Mouse (Mus musculus) brain, adult 2 months (tissue): ENCODE data around the gene Cox15.

ENCODE experiments used
- DNase-seq: peaks from one replicate; pipeline ENCODE4 v3.0.0; 2011; ENCODE audit warnings: low read depth, low spot score

The Cox15 gene

DNA sequence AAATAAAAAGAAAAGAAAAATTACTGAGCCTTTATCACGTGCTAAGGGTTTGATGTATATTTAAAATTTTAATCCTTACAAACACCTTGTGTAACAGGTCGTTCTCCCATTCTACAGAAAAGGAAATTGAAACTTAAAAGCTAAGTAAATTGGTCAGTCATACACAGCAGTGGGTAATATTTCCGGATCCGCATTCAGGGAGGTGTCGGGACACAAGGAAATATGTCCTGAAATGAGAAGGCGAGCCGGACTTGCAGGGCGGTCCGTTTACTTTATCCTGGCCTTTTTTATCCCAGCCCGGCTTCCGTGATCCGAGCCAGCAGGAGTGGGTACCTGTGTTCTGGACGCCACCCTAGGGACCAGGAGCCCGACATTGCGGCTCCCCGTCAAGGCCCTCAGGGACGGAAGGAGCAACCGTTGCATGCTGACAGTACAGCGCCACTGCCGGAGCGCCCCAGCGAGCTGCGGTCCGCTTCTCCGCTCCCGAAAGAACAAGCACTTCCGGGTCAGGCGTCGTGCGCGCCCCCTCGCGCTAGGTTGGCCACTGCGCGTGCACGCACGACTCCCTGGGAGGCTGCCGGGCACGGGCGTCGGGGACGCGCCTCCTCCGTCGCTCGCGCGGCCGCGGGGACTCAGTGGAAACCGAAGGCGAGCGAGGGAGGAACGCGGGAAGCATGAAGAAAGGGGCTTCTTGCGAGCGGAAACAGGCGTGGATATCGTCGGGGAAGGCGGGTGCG lies at the start of gene Cox15, which contains the start of gene Cutc:
Cox15 (minus strand) TSS at position 512 of the 737 bp plus-strand sequence.
Cutc (plus strand) TSS at position 508 of the 737 bp plus-strand sequence.
- DNase-seq, result peak; percentile 99

DNA sequence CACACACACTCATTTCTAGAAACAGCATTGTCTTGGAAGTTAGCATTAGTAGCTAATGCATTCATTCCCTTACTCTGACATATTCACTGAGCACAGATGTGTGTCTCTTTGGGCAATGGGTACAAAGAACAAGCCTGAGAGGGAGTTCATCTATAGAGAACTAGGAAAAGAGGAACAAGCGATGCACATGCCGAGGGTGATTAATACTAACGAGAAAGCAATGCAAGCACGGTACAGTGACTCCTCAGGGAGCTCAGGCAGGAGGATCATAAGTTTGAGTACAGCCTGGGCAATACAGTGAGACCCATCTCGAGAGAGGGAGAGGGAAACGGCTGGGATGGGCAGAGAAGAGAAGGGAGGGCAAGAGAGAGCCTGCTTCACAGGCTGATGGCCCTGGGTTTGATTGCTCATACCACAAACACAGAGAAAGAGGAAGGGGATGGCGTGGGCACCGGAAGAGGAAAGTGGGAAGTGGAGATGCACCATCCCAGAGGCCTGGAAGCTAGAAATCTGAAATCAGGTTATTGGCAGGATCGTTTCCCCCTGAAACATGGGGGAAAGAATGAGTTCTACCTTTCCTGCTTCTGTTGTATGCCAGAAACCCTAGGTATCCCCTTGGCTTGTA lies 48.7 kb upstream of the Cox15 start:
- DNase-seq, result no peak

DNA sequence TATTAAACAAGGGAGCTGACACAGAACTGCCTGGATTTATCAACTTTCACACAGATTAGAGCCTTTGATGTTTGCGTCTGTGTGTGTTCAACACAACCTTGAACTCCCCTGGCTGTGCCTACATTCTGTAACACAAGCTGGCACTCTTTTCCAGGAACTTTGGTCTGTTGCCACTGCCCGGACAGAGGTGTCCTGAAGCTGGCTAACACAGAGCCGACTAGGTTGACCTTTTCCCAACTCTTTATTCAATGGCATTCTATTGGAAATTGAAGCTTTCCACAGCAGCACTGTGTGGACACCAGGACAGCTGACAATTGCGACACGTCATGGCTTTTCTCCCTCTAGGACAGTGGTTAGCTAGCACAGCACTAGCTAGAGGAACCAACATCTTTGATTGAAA lies 44.4 kb upstream of the Cox15 start:
- no peak for DNase-seq

DNA sequence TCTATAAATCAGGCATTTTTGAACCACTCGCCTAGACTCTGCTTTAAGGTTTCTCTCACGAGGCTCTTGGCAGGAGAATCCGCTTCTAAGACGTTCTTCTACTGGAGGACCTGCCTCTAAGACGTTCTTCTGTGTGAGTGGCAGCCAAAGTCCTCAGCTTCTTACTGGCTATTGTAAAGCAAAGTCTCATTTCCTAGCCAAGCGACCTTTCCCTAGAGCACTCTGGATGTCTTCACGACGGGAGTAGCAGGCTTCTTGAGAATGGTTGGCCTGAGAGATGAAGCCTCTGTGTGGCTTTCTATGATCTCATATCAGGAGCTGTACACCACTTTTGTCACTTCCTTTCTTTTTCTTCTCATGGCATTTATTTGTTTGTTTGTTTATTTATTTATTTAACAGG lies 42.7 kb upstream of the Cox15 start:
- no peak for DNase-seq

DNA sequence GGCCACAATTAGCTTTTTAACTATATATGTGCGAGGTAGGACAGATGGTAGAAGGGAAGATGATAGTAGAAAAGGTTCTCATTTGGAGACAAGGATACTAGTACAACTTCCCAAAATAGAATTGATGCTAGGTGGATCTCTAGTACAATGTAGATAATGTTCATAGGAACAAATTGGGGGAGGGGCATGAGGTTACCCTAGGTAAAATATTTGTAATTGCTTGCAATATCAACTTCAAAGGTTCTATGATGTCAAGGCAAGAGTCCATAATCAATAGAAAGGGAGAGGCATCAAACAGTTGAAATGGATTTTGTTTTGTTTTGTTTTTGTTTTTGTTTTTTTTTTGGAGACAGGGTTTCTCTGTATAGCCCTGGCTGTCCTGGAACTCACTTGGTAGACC lies 41.2 kb upstream of the Cox15 start:
- no peak for DNase-seq

DNA sequence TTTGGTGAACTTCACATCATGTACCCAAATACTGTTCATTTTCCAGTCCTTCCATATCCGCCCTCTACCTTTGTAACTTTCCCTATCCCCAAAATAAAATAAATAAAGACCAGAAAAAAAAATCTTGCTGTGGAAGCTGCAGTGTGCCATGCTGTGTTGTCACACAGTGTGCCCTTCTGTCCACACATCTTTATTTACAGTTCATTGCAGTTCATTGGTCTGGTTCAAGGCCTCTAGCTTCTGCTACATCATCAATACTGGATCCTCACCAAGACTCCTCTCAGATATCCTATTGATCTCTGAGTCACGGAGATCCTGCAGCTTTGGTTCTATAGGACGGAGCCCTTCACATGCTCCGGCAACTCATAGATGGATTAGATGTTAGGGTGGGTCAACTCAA lies 39.7 kb upstream of the Cox15 start:
- DNase-seq, result no peak

DNA sequence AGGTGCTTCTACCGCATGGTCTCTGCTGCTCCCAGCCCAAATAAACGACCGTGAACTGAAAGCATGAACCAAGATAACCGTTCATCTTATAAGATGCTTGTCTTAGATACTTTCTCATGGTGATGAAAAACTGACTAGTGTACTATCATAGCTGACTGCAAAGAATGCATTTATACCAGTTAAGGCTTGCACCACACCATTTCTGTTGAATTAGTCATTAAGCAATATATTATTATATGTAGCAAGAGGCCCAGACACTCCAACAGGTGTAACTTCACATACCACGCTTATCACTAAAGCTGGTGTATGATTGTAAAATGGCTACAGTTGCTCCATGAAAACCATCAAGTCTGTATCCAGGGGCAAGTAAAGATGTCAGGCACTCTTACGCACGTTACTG lies 37.0 kb upstream of the Cox15 start:
- DNase-seq, result no peak

DNA sequence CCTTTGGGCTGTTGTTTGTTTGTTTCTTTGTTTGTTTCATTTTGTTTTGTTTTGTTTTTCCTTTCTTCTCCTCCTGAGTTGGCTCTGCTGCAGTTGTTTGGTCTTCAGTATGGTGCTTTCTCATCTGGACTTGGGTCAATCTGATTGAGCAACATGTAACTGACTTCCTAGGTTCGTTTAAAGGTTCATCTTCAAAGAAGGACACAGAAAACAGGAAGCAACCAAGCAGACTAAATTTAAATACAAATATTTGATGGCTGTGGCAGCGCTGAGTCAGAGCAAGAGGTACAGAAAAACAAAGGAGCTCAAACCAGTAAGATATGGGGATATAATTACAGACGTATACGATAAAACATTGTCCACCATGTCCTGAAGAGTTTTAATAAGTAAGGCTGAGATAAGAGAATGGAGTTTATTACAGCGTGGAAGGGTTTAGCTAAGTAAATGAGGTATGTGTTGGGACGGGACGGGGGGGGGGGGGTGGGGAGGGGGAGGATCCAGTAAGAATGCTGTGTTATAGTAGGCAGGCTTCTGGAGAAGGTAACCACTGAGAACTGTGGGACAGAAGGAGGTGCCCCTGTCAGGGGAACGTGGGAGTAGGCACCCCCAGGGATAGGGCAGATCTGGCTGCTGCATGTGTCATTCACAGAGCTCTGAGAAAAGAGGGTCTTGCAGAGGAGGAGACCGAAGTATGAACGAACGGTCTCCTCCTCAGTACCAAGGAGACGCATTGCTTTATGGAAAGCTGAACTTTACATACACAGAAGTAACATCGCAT lies 33.6 kb upstream of the Cox15 start:
- DNase-seq, result no peak

DNA sequence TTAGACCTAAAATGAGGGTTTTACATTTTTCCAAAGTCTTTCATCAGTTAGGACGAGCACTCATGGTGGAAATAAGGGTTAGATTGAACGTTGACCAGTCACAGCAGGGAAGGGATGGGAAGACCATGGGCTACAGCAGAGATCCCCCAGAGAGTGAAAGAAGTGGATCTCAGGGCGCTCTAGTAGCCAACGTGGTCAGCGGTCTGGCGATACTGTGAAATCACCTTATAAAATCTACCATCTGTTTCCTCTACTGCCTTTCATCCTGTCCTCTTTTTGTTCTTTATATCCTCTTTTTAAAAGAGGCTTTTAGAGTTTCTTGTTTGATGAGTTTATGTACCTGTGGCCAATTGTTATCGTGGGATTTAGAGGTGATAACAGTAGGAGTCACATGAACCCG lies 32.0 kb upstream of the Cox15 start:
- no peak for DNase-seq

DNA sequence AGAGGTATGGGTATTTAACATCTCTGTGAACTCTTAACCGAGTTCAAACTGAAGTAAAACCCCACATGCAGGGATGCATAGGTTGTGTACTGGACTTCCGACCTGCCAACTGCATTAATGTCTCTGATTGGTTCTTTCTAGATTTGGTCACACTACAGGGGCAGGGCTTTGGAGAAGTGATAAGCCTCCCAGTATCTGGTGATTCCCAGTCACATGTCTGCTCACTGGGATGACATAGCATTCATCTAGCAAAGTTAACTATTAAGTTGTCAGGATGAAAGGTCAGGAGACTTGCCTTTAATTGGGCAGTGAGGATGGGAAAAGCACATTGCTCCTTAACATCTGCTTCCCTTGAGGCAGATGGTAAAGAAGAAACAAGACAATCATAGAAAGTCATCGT lies 29.2 kb upstream of the Cox15 start, which contains the start of gene Abcc2:
Abcc2 (plus strand) TSS at position 213 of the 400 bp plus-strand sequence.
- no peak for DNase-seq

DNA sequence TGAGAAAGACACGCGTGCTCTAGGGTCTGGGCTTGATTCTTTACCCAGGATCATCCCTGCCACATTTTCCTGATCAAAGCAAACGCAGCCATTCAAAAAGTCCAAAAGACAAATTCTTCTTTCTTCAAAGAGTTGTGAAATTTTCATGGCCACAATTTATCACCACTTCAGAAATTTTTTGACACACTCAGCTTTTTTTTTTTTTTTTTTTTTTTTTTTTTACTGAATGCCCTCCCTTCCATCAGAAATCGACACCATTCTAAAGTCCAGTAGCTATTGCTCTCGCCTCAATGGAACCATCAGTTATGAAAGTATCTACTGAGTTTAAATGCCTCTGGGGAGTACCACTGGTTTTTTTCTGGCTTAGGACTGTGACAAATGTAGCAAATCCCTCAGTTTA lies 27.6 kb upstream of the Cox15 start:
- DNase-seq, result no peak

DNA sequence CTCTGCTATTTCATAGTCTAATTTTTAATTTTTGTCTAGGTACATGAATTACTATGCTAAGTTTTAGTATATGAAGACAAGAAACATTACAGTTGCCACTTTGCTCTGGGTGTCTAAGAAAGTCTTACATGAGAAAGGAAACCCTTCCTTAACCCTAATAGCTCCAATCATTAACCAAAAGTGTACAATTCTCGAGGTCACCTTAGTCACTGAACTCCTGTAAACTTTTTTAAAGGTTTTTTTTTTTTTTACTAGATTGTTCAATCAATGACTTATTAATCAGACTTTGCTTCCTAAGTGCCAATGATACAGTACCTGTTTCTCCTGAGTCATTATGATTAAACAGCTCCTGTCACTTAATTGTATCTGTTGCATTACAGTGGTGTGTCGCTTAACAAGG lies 24.5 kb upstream of the Cox15 start:
- no peak for DNase-seq

DNA sequence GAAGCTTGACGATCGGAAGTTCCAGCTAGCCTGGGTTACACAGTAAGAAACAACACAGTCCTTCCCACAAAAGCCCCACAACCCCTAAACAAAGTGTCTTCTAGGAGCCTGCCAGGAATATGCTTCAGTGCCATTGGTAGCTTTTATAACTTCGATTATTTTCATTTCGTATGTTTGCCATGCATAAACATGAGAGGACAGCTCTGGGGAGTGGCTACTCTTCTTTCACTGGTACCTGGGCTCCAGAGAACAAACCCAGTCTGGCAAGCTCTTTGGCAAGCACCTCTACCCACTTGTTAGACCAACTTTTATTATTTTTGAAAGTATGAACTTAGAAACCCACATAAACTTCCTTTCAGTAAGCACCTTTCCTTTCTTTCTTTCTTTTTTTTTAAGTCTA lies 23.8 kb upstream of the Cox15 start:
- DNase-seq, result no peak

DNA sequence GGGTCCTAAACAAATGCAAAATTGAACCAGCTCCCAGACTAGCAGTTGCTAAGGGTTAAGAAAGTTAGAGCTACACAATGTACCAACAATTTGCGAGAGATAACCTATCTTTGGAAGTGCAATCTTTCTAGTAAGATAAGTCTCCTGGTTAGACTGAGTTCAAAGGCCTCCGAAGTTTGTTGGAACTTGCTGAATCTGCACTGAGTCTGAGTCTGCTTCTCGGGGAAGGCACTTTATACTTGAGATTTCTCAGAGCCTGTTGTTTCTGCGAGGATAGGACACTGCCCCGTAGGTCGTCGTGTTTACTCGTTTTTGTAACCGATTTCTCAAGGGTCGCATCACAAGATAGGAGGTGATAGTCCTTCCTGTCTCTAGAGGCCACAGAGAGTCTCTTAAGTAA lies 22.6 kb upstream of the Cox15 start:
- DNase-seq, result no peak

DNA sequence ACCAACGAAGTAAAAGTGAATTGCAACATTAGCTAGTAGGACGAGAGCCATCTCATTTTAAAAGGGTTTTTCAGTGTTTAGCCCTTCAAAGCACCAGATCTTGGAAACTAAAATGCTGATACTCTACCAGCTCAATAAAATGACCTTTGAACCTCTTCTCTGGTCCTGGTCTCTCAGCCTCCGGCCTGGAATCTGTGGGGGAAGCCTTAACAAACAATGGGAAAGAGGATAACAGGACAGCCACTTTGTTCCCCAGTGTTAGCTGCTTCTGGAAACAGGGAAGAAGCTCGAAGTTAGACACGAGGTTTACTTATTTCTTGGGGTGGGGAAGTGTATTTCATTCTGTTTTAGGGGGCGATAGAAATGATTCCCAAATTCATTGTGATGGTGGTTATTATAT lies 19.5 kb upstream of the Cox15 start:
- DNase-seq, result no peak

DNA sequence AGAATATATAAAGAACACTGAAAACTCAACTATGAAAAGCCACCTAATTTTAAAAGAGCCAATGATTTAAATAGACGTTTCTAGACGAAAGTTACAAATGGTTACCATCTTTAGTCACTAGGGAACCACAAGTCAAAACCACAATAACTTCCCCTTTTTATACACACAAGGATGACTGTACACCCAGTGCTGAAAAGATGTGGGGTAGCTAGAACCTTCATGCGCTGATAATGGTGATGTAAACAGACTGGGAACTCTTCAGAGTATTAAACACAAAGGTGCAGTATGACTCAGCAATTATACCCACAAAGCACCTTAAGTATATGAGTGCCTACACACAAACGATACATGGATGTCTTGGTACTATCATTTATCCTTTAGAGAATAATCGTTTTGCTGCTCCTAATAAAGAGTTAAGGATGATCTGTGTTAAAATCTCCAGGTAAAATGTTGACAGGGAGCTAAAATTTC lies 18.7 kb upstream of the Cox15 start:
- DNase-seq, result no peak

DNA sequence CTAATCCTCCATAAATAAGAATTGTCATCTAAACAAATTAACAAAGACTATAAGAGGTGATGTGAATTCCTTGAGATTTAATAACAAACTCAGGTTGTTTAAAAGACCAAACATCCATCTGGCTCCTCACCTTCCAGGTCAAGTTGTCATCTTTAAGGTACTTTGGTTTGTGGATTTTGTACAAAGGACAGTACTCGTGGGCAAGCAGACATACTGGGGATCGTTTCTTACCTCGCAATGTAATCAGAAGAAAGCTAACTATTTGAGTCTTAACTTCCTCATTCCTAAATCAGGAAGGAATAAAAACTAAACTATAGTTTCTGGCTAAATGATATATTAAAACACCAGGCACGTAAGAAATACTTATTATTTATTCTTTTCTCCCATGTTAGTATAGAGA lies 17.8 kb upstream of the Cox15 start:
- DNase-seq, result no peak

DNA sequence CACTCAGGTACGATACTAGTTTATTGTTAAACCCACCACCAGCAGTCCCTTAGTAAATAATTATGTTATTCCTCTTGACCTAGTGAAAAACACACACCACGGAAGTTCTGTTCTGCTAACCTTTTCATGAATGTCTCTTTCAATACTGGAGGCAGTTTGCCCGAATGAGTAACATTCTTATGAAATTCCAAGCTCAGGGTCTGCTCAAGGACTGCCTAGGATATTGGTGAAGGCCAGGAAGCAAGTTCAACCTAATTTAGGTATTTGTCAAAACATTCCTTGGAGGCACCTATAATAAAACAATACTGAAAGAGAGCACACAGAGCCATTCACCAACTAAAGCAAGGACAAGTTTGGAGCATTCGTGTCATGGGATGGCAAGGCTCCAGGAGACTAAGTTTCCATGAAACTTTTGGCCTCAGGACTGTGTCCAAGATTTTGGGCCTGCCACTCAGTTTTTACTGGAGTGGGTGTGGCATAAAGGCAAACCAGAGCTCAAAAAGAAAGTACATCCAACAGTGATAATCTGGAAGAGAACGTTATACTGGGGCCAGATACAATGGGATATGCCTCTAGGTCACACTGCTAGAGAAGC lies 16.7 kb upstream of the Cox15 start:
- no peak for DNase-seq

DNA sequence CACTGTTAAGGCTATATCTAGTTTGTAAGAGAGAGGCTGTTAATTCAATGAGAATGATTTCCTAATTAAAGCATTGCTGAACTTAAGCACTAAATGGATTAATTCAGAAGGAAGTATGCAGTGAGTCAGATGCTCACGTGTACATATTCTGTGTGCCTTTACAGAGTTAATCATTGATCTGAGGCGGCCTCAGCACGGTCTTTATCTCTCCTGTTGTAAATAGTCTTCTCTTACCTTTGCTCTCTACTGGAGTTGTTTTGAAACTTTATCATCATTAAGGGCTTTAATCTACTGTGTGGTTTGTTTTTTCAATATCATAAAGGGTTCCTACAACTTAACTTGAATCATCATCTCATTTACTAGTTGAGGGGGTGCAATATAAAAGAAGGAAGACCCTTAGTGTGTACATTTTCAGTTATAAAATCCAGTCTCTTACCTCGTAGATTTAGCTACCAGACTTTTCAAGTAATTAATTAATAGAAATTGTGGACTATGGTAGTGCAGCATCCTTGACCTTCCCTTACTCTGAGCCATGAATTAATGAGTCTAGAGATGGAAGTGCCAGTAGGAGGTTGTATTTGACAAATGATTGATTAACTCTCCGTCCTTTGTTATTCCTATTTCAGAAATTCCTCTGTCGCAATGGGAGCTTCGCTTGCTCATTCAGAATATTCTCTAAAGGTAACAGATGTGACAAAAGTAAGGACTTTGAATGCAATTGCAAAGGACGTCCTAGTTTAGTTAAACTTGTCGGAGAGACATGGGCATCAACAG lies 14.9 kb upstream of the Cox15 start:
- DNase-seq, result no peak

DNA sequence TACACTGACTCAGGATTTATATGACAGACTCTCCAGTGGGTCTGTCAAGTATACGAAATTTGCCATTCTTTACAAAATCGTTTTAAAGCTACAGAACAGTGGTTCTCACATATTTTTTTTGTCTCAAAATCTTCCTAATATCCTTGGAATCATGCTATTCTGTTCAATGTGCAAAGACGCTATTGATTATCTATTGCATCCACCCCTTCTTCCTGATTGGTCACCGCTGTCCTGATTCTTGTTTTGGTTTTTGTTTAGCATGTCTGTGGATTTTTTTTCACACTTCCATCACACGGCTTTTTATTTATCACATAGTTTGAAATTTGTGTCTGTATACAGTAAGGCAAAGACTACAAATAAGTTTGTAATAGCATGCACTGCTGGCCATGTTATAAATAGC lies 13.7 kb upstream of the Cox15 start:
- no peak for DNase-seq

DNA sequence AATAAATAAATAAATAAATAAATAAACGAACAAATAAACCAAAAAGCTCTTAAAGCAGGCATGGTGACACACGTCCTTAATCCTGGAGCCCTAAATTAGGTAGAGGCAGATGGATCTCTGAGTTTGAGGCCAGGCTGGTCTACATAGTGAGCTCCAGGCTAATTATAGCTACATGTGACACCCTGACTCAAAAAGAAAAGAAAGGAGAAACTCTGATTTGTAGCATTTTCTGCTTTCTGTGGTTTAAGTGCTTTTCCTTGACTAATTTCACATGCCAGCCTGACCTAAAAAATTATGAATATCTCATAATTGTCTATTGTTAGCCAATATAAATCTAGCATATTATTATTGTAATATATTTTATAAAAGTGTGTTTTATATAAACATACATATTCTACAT lies 9.6 kb upstream of the Cox15 start:
- no peak for DNase-seq
